Mouse (Mus musculus) testis, postnatal 14 days (tissue): ENCODE data around the gene Arhgap24.

Source experiments
- DNase-seq: peaks from one replicate; pipeline ENCODE4 v3.0.0; 2021; ENCODE audit warnings: low spot score

The Arhgap24 gene

DNA sequence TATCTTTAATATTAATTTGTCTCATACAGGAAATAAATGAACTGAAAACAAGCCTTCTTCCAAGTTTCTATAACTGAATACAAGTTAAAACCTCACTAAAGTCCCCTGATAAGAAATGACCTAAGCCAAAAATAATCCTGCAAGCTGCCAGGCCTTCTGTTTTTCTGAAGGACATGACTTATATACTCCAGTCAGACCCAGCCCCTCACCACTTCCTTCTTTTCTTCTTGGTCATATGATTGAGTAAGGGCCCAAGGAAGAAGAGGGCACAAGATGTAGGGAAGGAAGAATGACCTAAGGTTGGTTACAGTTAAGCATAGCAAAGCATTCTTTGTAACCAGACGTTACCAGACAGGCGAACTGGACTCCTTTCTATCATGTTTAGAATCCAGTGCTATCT lies 21.1 kb downstream of the Arhgap24 start:
- DNase-seq: no peak

DNA sequence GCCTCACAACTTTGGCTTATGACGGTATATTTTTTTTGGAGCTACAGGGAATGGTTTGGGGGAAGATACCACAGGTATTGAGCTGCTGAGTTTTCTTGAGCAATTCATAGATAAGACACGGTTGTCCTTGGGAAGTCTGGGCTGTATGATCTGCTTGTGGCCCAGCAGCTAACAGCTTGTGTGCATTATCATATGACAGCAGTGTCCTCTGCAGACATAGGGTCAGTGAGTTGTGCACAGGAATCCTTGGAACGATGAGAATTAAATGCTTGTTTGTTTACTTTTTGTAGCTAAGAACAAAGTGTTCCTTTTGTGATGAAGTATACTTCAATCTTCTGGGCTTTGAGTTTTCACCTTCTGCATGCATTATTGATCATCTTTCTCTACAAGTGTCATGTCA lies 21.9 kb downstream of the Arhgap24 start:
- no peak for DNase-seq

DNA sequence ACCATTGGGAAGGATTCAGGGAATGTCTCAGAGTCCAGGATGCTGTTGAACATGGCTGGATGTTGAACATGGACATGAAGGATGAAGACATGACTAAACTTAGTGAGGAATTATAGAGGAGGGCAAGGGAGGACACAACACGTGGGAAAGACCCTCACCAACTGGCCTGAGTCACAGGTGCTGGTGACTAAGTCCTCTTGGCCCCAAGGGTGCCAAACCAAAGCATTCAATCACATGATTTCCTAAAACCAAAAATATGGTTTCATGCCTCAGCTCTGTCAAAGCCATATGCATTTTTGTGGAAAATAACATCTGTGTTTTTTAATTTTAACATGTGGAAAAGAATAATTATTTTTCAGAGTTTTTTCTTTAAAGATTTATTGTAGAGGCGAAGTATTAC lies 22.7 kb downstream of the Arhgap24 start:
- no peak for DNase-seq

DNA sequence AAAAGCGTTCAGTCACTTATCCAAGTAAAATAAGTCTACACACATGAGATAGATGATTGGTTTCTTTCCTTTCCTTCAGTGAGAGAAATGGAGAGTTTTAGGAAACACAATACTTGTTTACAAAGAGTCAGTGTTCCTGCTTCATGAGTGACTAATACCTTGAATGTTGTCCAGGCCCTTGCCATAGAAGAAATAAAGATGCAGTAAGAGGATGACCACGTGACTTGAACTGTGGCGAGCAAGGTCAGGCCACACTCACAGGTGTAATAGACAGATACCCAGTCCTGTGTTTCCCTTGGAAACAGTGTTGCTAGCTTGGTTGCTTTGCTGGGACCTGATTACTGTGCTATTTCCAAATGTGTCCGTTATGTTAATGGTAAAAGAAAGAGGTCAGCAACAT lies 23.4 kb downstream of the Arhgap24 start:
- no peak for DNase-seq

DNA sequence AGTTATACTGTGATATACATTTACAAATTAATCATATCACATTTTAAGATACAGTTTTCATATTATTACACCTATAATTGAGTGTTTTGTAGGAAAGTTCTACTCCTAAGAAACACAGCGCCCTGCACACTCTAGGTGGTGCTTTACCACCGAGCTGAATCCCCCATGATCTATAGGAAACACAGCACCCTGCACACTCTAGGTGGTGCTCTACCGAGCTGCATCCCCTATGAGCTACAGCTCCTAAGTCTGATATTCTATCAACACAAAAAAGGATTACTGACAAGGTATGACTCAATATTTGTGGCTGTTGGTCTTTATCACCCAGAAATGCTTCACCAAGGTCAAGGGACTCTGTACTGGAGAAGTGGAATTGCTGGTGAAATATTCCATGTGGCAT lies 27.0 kb downstream of the Arhgap24 start:
- DNase-seq: no peak

DNA sequence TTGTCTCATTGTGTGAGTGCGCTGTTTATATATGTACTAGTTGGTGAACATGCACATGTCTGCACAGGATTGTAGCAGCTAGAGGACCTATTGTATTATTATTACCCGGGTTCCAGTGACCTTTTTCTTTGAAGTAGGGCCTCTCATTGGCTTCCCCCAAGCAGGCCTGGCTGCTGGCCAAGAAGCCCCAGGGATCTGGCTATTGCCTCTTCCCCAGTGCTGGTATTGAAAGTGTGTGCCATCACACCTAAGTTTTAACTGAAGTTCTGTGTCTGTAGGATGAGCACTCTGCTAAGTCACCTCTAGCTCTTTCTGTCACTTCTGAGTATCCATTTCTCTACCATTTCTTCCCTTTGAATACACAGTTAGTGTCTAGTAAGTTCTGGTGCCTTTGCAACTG lies 28.2 kb downstream of the Arhgap24 start:
- no peak for DNase-seq

DNA sequence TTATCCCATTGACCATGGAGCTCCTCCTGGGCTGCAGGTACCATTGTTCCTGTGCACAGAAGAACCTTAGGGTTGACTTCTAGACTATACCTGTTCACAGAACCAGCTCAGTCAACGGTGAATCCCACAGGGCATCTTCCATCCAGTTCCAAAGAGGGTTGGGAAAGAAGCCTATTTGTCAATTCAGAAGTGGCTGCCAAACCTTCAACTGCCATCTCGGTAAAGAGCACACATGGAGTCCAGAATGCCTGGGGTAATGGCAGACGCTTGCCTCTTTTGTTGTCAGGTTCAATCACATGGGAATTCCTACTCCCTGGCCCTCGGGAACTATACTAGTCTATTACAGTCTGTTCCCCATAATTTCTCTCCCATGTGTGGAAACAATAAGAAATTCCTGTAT lies 30.5 kb downstream of the Arhgap24 start:
- no peak for DNase-seq

DNA sequence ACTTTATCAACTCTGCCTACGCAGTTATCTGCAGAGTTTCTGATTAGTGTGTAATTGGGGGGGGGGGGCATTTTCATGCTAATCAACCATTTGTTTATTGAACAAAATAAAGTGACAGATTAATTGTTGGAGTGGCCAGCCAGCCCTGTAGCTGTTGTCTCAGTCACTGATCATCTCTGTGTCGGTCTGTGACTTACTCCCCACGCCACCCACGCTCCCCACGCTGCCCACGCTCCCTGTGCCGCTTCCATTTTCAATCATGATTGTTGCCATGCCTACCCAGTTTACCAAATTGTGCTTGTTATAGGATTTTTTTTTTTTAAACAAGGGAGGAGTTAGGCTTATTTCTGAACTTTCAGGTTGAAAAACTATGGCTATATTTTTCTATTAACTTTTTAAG lies 34.3 kb downstream of the Arhgap24 start:
- DNase-seq: peak; percentile 11

DNA sequence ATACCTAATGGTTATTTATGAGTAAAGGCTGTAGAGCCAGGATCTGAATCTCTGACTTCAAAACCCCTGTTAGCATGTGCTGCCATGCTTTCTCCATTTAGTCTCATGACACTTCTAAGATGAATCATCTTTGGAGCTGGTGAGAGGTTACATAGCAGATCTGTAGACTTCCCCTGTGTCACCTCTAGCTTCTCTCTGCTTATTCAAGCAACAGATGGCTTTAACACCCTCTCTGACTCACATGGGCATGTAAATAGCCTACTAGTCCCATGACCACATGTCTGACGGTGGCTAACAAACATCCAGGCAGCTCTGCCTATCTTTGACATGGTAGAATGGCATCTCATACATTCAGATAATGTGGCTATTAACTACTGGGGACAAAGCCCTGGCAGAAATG lies 39.3 kb downstream of the Arhgap24 start:
- no peak for DNase-seq

DNA sequence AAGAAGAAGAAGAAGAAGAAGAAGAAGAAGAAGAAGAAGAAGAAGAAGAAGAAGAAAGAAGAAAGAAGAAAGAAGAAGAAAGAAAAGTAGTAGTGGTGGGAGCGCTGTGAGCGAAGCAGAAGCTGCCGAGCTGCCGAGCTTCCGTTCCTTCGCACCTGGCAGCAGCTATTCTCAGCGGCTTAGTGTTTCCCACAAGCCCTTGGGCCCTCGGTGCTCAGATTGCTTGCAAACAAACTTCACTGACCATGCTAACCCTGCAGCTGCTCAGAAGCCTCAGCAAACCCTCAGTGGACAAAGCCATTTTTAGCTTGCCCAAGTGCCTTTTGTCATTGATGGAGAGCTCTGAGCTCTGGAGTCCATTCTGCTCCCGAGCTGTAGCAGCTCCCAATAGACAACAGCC lies 54.1 kb downstream of the Arhgap24 start:
- no peak for DNase-seq

DNA sequence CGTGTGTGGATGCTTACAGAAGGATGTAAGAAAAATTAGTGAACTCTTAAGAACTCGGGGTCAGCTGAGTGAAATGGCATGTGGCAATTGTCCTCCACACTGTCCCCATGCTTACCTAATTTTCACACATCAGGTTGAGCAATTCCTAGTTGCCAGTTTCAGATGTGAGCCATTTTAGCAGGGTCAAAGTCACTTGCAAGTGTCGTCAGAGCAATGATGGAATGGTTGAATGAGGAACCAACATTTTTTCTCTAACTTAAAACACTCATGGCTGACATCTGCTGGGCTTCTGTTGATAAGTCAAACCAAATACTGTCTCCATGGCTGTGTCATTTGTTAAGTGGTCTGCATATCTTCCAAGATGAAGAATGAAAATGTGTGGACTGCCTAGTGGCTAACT lies 56.6 kb downstream of the Arhgap24 start:
- DNase-seq: no peak

DNA sequence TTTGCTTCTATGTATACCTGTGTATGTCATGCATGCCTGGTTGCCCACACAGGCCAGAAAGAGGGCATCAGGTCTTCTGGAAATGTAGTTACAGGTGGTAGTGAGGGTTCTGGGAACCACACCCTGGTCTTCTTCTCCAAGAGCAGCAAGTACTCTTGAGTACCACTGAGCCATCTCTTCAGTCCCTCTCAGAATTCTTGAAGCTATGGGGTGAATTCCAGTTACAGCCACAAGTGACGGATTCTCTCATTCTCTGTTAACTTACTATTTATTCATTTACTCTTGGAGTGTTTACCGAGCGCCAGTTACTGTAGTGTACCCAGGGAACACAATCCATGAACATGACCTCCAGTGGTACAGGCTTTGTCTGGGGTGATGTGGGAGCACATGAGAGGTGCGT lies 65.1 kb downstream of the Arhgap24 start:
- no peak for DNase-seq

DNA sequence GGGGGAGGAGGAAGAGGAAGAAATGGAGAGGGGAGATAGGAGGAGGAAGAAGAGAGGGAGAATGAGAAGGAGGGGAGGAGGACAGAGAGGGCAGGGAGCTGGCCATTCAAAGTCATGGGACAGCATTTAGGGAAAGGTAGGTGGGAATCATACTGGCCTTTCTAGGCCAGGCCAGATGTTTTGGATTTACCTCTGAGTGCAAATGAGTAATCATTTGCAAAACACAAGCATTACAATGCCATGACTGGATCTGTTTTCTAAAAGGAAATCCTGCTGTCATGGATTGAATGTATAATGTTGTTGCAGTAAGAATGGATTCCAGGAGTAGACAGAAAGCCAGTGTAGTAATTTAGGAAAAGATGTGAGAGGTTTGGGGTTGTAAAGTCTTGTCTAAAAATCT lies 66.6 kb downstream of the Arhgap24 start:
- DNase-seq: no peak

DNA sequence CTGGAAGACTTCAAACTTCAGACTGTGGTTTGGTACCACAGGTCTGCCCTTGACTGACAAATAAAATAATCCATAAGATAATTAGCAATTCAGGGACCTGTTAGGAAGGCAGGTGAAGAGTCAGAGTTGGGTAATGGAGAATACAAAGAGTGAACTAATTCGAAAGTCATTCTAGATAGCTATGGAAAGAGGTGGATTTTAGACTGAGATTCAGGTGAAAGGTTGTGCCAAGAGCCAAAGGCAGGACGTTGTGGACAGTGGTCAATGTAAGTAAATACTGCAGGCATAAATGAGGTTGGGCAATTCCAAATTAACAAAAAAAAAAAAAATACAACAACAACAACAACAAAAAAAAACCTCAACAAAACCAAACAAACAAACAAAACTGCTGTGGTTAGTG lies 67.2 kb downstream of the Arhgap24 start:
- DNase-seq: no peak

DNA sequence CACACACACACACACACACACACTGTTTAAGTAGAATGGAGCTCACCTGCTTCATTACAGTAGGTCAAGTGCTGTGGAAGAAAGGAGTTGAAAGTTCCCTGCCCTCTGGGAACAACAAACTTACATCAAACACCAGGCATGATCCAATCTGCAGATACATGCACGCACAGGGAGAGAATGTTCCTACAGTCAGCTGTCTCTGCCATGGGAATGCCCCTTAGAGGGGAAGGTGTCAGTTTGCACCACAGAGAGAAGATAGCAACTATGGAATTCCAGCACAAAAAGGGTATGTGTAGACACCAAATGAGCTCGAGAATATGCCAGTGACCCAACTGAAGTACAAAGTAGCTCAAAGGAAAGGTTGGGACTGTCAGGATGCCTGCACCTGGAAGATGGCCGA lies 69.0 kb downstream of the Arhgap24 start:
- peak; percentile 8 for DNase-seq

DNA sequence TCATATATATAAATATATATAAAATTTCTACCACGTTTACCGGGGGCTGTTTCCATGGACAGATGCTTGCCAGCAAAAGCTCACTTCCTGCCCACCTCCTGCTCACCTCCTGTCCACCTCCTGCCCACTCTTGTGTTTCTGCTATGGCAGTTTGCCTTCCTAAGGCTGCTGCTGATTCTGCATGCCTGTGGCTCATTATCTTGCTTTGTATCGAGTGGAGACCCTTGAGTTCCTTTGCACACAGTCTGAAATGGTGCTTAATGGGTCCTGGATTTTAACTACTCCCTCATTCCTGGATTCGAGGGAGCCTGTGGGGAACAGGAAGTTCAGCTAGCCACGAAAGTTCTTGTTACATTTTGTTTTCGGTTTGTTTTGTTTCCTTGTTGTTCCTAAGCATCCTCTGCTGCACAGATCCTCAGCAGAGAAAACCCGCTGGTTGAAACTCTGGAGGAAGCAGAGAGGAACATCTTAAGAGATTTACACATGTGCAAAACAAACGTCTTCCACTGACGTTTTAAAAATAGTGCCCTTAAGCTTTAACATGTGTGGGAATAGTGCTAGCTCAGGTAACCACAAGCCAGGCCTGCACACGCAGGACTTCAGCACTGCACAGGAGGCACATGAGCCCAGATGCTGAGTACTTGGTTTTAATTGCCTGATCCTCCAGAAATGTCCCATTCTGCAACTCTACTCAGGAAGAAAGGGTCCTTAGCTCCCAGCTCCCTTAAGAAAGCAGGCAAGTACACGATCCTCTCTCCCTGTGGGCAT lies 69.9 kb downstream of the Arhgap24 start:
- DNase-seq: no peak

DNA sequence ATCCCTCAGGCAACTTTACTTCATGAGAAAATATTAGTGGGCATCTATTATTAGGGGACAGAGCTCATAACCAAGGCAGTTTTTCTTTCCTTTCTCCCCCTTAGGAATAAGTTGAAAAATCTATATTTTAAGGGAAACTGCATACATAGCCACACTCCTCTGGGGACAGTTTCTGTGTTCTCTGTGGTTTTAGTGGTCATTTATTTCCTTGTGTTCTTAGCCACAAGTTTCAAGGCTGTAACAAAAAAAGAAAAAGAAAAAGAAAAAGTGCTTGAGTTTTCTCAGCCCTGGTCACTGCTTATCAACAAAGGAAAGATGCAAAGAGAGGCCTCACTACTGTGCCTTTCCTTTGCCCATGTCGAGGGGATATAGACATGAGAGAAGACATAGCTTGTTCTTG lies 71.3 kb downstream of the Arhgap24 start:
- DNase-seq: no peak

DNA sequence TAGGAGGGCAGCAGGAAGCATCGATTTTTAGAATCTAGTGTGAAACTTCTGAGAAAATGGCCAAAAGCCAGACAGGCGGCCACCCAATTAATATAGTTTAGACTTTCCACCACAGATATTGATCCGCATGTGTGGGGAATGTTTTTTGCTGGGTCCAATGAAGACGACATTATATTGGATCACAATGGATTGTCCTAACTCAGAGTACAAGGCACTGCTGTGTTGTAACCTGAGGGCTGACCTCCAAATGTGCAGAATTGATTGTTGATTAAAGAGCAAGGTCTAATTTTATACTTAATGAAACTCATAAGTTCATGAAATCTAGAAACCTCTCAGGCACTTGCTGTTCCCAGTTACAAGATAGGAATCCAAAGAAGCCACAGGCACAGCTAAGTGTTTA lies 74.8 kb downstream of the Arhgap24 start:
- DNase-seq: no peak

DNA sequence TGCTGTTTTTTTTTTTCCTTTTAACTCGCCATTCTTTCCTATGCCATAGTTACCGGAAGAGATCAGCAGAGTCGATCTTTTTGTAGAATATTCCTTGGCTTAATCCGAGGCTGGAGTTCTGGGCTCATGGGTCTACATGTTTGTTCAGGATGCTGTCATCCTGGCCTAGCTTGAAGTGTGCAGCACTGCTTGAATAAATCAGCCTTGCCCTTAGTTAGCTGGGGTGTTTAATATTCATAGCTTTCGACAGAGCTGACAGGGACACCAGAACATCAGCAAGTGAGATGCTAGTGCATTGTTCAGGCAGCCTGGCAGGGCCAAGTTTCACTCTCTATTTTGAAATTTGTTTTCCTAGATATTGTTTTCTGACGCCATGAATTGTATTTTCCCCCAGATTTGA lies 79.1 kb downstream of the Arhgap24 start:
- DNase-seq: no peak

DNA sequence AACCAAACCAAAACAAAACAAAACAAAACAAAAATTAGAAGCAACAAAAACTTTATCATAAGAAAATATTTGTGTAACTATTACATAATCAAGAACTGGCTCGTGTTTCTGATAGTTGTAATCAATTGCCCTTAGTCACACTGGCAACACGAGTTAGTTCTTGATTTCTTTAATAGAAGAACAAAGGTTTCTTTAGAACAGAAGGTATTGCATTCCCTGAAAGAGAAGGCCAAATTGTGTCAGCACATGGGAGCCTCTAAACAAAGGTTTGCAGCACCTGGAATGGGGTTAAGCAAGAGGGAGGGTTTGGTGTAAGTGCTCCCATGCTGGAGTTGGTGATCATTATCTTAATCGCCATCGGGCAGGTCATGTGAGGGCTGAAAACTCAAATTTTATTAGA lies 82.8 kb downstream of the Arhgap24 start:
- DNase-seq: no peak

DNA sequence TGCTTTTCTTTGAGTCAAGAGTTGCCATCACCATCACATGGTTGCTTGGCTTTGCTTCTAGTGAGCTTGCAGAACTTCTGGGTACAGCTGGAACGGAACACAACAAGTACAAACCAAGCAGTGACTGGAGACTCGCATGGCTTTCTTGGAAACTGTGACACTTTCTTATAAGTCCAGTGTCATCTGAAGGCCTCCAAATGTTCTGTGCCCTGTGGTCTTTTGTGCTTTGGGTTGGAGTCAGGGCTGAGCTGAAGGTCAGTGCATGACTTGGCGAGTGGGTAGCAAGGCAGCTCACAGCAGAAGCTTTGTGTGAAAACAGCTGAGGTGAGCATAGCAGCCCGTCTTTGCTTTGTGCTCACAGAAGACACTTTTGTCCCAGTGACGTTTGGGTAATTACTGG lies 87.6 kb downstream of the Arhgap24 start:
- DNase-seq: no peak

DNA sequence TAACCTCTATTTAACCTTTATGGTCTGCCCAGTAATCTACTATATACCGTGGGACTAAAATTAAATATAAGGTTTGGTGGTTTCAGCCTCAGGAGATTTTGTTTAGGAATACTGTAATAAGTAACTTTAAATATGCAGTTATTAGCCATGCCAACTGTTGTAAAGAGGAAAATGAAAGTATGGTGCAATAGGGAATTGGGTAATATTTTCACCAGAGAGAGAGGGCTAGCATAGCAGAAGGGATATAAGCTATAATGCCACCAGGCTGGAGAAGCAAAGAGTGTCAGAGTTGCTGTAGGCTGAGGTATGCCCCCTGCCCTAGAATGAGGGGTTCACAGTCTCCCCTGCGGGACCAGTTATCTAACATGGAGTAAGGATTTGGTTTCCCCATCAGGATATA lies 90.3 kb downstream of the Arhgap24 start:
- no peak for DNase-seq

DNA sequence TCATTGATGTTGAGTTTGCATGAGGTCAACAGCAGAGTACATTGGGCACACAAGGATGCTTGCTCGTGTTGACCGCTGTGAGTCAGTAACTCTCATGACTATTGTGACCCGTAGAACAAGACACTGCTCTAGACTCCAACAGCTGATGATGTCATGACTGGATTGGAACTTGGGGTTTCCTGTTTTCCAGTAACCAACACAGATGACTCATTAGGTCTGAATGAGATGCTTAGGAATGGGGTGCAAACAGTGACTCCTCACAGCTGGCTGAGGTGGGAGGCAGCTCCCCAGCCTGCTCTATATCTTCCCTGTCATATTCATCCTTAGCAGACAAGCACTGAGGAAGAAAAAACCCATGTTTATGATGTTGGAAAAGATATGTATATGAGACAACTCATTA lies 95.6 kb downstream of the Arhgap24 start:
- DNase-seq: no peak

DNA sequence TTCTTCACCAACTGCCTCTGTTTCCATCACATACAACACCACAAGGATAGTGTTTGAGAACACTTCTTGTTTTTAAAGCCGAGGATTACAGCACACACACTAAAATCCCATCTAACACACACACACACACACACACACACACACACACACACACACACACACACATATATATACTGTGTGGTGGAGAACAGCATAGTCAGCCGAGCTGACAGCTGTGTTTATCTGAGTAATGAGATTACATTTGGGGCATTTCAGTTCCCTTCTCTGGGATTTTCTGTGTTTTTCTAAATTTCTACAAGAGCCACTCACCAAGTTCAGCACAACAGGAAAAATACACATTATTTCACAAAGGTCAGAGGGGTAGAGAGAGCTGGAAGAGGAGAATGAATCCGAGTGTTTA lies 96.5 kb downstream of the Arhgap24 start:
- no peak for DNase-seq

DNA sequence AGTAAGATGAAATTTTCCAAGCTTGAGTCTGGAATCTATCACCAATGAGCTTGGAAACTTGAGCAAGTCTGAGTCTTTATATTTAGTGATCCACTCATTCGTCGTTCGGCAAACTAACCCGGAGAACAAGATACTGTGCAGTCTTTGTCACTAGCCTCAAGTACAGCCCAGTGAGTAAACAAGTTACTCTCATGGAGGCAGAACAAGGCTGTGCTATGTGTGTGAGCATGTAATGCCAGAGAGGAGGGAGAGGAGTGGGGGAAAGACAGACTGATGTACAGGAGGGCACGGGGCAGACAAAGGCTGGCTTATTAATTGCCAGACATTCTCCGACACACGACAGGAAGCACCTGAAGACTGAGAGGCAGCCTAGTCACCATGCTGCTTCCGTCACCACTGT lies 97.2 kb downstream of the Arhgap24 start:
- DNase-seq: no peak
